Mouse (Mus musculus): Measurements from ENCODE around the gene Mrm3.

DNA sequence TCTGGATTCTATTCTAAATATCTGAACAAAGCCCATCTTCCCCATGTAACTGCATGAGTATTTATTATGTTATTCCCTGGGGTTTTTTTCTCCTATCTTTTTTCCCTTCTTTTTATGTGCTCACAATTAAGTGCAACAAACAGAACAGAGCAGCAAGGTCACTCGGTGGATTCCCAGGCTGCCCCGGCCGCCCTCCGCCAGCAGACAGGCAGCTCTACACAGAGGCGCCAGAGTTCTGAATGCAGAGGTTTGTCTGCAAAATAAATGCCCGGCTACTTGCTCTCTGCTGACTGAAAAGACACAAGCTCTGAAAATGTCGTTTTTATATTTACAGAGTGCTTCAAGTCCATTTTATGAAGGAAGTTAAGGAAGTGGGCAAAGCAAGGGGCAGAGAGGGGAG lies 24.0 kb downstream of the Mrm3 start:
- TF ChIP-seq CTCF (IDR thresholded peaks at IDR 0.05; ENCODE audit: low read depth, low read length) (no peak), POLR2A (IDR thresholded peaks at IDR 0.05; ENCODE audit: borderline replicate concordance, low read depth, low read length) (no peak)

All from bone marrow macrophage, adult 2 months (primary cell).